Mouse (Mus musculus) heart, postnatal 36 days (tissue): ENCODE results near the gene Cd300e. TPM values are rescaled to one million over a fixed set of nuclear protein-coding genes. Genes with fewer than 3 reads are reported as not detected.

Source experiments
- DNase-seq, 2 experiments: peaks; one replicate each; pipeline ENCODE4 v3.0.0; 2021 to 2022
- intact Hi-C: fragments of 180-260 bp; cut with DNase I; formaldehyde crosslinking; loops from one replicate; pipeline ENCODE4 v1.15.1; 2025
- total RNA-seq, 2 experiments: library from RNA; stranded (reverse); gene quantifications; 2 replicates each; pipeline ENCODE4 v1.2.3; 2021

Gene Cd300e
- total RNA-seq, result under 1 TPM; 0.22 to 0.49 TPM

GRCm38 (mm10) chr11:115062077-115062476, at the start of gene Cd300e:
Cd300e (minus strand) TSS chr11:115062177.
- intact Hi-C loops, result no loop called here
- no peak for DNase-seq

- intact Hi-C loops, result no loop called here
- DNase-seq, result no peak
Observed at GRCm38 (mm10) chr11:115110271-115110670, 48.3 kb upstream of the Cd300e start.

GRCm38 (mm10) chr11:115108176-115108575, 46.2 kb upstream of the Cd300e start:
- intact Hi-C loops, result no loop called here
- DNase-seq, result no peak

- intact Hi-C loops, result no loop called here
Observed at GRCm38 (mm10) chr11:115107403-115107916, 45.5 kb upstream of the Cd300e start.

GRCm38 (mm10) chr11:115106638-115107037, 44.7 kb upstream of the Cd300e start:
- intact Hi-C loops, result no loop called here

More at GRCm38 (mm10) chr11:115107403-115107916, 45.5 kb upstream of the Cd300e start:
- no peak for DNase-seq

GRCm38 (mm10) chr11:115104769-115105563, 43.0 kb upstream of the Cd300e start:
- intact Hi-C loops, result no loop called here
- DNase-seq, result no peak

More at GRCm38 (mm10) chr11:115106638-115107037, 44.7 kb upstream of the Cd300e start:
- no peak for DNase-seq

GRCm38 (mm10) chr11:115103470-115104413, 41.8 kb upstream of the Cd300e start:
- intact Hi-C loops, result no loop called here
- DNase-seq, result no peak

GRCm38 (mm10) chr11:115102116-115102515, 40.1 kb upstream of the Cd300e start:
- DNase-seq, result no peak
- intact Hi-C loops, result no loop called here

- intact Hi-C loops, result no loop called here
- no peak for DNase-seq
Observed at GRCm38 (mm10) chr11:115101615-115102051, 39.7 kb upstream of the Cd300e start.

- intact Hi-C loops, result no loop called here
- no peak for DNase-seq
Observed at GRCm38 (mm10) chr11:115100741-115101140, 38.8 kb upstream of the Cd300e start.

- intact Hi-C loops, result no loop called here
- DNase-seq, result no peak
Observed at GRCm38 (mm10) chr11:115100032-115100621, 38.1 kb upstream of the Cd300e start.

- DNase-seq, result no peak
- intact Hi-C loops, result no loop called here
Observed at GRCm38 (mm10) chr11:115099241-115099840, 37.4 kb upstream of the Cd300e start.

- DNase-seq, result peak in 1 of 2 experiments; percentile 8
- intact Hi-C loops, result no loop called here
Observed at GRCm38 (mm10) chr11:115098203-115098932, 36.4 kb upstream of the Cd300e start.

- intact Hi-C loops, result no loop called here
- no peak for DNase-seq
Observed at GRCm38 (mm10) chr11:115092140-115092539, 30.2 kb upstream of the Cd300e start.

- intact Hi-C loops, result no loop called here
- DNase-seq, result no peak
Observed at GRCm38 (mm10) chr11:115091362-115091901, 29.5 kb upstream of the Cd300e start, which contains the start of gene Rab37. Rab37 (plus strand) TSS chr11:115091431.

GRCm38 (mm10) chr11:115089853-115090252, 27.9 kb upstream of the Cd300e start:
- DNase-seq, result no peak
- intact Hi-C loops, result no loop called here

GRCm38 (mm10) chr11:115086213-115086612, 24.2 kb upstream of the Cd300e start:
- no peak for DNase-seq
- intact Hi-C loops, result no loop called here

- no peak for DNase-seq
- intact Hi-C loops, result no loop called here
Observed at GRCm38 (mm10) chr11:115085064-115085463, 23.1 kb upstream of the Cd300e start.

- no peak for DNase-seq
- intact Hi-C loops, result loop anchor here (5.0 kb wide), 1 partner anchor 183 kb away; the partner anchor contains the start of gene Grin2c
Observed at GRCm38 (mm10) chr11:115084595-115084994, 22.6 kb upstream of the Cd300e start.
